Mouse (Mus musculus) neural tube, embryonic 11.5 days (tissue): ENCODE data around the gene Stxbp1. TPM values are rescaled to one million over a fixed set of nuclear protein-coding genes. Genes with fewer than 3 reads are reported as not detected.
A peak's percentile ranks its signal among the peaks of the same experiment; 100 is the strongest.

ENCODE experiments used
- ATAC-seq: fragments of 200-750 bp; cut with Nextera tagmentation; 2 replicates; pipeline ENCODE4 v1.8.0; 2017; ENCODE audit warnings: moderate number of reproducible peaks, mild to moderate bottlenecking, moderate TSS enrichment, moderate library complexity; ENCODE audit not compliant: insufficient read depth, low FRiP score, low TSS enrichment
- DNase-seq: peaks from one replicate; pipeline ENCODE4 v3.0.0-alpha.2; 2015; ENCODE audit warnings: low spot score
- H3K27ac ChIP-seq: fragments of 300-500 bp; sonication (generic); 2 replicates; pipeline ENCODE4 v1.5.1; 2014; ENCODE audit warnings: low read depth, mild to moderate bottlenecking, low read length
- H3K27me3 ChIP-seq: fragments of 300-500 bp; sonication (generic); 2 replicates; pipeline ENCODE4 v1.6.1; 2014; ENCODE audit warnings: mild to moderate bottlenecking, low read length, mixed read lengths; ENCODE audit not compliant: control insufficient read depth, insufficient read depth
- H3K36me3 ChIP-seq: fragments of 300-500 bp; sonication (generic); 2 replicates; pipeline ENCODE4 v1.6.1; 2014; ENCODE audit warnings: mild to moderate bottlenecking, low read length, moderate library complexity, mixed read lengths; ENCODE audit not compliant: control insufficient read depth, insufficient read depth
- H3K4me1 ChIP-seq: fragments of 300-500 bp; sonication (generic); 2 replicates; pipeline ENCODE4 v1.6.1; 2014; ENCODE audit warnings: low read length, mixed read lengths; ENCODE audit not compliant: control insufficient read depth, insufficient read depth
- H3K4me2 ChIP-seq: fragments of 300-500 bp; sonication (generic); 2 replicates; pipeline ENCODE4 v1.6.1; 2014; ENCODE audit warnings: low read depth, mild to moderate bottlenecking, moderate library complexity
- H3K4me3 ChIP-seq: fragments of 300-500 bp; sonication (generic); 2 replicates; pipeline ENCODE4 v1.5.1; 2014; ENCODE audit warnings: low read depth, low read length
- H3K9ac ChIP-seq: fragments of 300-500 bp; sonication (generic); 2 replicates; pipeline ENCODE4 v1.6.1; 2014; ENCODE audit warnings: mild to moderate bottlenecking, low read length
- H3K9me3 ChIP-seq: fragments of 300-500 bp; sonication (generic); 2 replicates; pipeline ENCODE4 v1.6.1; 2016; ENCODE audit warnings: low read length; ENCODE audit not compliant: control insufficient read depth
- WGBS: fragments of 180-500 bp; shearing (Covaris S2); extraction: QIAGEN DNeasy Blood & Tissue Kit; methylation state at CpG from one replicate; pipeline ENCODE4 v1.1.7; 2014; 5-methylcytosine and 5-hydroxymethylcytosine counted together
- polyA plus RNA-seq: library from polyadenylated mRNA; unstranded; fragments of >200 nt; fragmentation: Nextera tagmentation; extraction: Ambion mirVana; gene quantifications from 2 replicates; pipeline ENCODE4 v1.2.1, GENCODE M21; 2014

The Stxbp1 gene
- polyA plus RNA-seq, 1 experiment from 2014 or later: 89.9 TPM

DNA sequence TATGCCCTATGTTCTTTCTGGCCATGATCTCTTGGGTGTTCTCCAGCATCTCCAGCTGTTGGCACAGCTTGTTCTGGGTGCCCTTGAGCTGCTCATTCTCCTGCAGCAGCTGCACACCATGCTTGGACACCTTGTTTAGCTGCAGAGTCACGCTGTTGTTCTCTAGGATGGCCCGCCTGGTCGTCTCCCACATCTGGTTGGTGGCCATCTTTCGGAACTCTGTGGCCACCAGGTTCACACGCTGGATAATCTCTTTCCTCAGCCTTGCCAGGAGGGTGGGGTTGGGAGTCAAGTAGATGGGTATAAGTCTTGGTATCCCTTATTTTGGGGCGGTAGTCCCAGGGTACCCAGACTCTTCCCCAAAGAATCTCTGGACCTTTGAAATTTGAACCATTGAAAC, 67.3 kb downstream of the Stxbp1 start:
- Histone ChIP-seq H3K27me3 (no peaks in the 10 kb centered on the region), H3K36me3 (no peaks in the 10 kb centered on the region), H3K4me2 (no peak overlapping the region), H3K9me3 (no peaks in the 10 kb centered on the region), H3K4me1 (peaks cover 4% of the 10 kb centered on the region; the same call in 1 of the 2 replicates), H3K4me3 (no peak overlapping the region), H3K27ac (no peak overlapping the region), H3K9ac (no peak overlapping the region)
- ATAC-seq: no peak
- 93% methylated on average over 6 of the region's 6 CpGs for WGBS
- DNase-seq: no peak

DNA sequence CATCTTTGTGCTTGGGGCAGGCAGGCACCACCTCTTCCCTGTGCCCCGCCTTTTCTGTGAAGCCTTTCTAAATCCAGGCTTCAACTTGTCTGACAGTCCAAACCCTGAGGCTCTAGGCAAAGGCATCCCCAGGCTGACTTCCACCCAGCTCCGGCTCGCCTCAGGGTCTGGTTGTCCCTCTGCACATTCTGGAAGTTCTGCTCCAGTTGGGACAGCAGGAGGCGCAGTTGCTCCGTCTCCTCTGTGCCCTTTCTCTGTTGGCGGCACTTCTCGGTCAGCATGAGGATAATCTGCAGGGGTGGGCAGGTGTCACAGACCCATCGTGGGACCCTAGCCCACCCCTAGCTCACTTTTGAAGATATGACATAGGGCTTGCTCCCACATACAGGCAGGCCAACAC, 67.9 kb downstream of the Stxbp1 start:
- DNase-seq (peak; percentile 63), ATAC-seq (no peak)
- Histone ChIP-seq H3K9me3 (no peaks in the 10 kb centered on the region), H3K27ac (no peak overlapping the region), H3K27me3 (no peaks in the 10 kb centered on the region), H3K4me2 (no peak overlapping the region), H3K4me1 (peaks cover 4% of the 10 kb centered on the region; the same call in 1 of the 2 replicates), H3K9ac (no peak overlapping the region), H3K4me3 (no peak overlapping the region), H3K36me3 (no peaks in the 10 kb centered on the region)
- WGBS: 21% methylated on average over 8 of the region's 8 CpGs

DNA sequence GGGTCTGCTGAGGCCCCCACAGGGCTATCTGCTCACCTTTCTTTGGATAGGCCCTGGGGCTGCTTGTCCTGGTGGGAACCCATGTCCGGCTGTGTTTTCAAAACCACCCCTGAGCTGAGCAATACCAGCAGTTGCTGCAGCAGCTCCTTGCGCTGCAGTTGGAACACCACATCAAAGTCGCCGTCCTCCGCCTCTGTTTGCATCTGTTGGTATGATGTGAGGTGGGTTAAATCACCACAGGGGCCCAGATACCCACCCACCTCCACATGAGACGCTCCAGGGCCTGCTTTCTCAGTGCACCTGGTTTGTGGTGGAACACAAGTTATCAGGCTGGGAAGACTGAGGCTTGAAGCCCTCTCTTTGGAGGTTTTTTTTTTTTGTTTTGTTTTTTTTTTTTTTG, 69.0 kb downstream of the Stxbp1 start:
- H3K9me3 ChIP-seq: no peaks in the 10 kb centered on the region
- DNase-seq (no peak), ATAC-seq (no peak)
- 89% methylated on average over 6 of the region's 6 CpGs for WGBS
- H3K4me3 ChIP-seq: no peak overlapping the region
- H3K9ac ChIP-seq: no peak overlapping the region
- H3K36me3 ChIP-seq: no peaks in the 10 kb centered on the region
- no peaks in the 10 kb centered on the region for H3K27me3 ChIP-seq
- peaks cover 4% of the 10 kb centered on the region; the same call in 1 of the 2 replicates for H3K4me1 ChIP-seq
- H3K4me2 ChIP-seq: no peak overlapping the region
- no peak overlapping the region for H3K27ac ChIP-seq

DNA sequence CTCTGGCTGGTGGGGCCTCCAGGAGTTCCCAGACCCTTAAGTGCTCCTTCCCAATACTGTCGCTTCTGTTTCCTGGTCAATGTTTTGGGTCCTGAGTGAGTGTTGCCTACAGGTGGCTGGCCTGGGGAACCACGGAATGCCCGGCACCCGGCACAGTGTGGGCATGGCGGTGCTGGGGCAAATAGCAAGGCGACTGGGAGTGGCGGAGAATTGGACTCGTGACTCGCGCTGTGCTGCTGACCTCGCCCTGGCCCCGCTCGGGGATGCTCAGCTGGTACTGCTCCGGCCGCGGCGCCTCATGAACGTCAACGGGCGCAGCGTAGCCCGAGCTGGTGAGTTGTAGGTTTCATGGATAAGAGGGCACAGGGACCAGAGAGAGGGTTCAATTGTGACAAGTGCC, 70.9 kb downstream of the Stxbp1 start:
- WGBS: 19% methylated on average over 22 of the region's 22 CpGs
- Histone ChIP-seq H3K4me2 (peak overlapping the region; percentile 79), H3K36me3 (no peaks in the 10 kb centered on the region), H3K9me3 (no peaks in the 10 kb centered on the region), H3K4me3 (peak overlapping the region; percentile 53), H3K27me3 (no peaks in the 10 kb centered on the region), H3K4me1 (peaks cover 4% of the 10 kb centered on the region; the same call in 1 of the 2 replicates), H3K9ac (peak overlapping the region; percentile 47; the same call in 1 of the 2 replicates), H3K27ac (no peak overlapping the region)
- ATAC-seq (no peak), DNase-seq (no peak)

DNA sequence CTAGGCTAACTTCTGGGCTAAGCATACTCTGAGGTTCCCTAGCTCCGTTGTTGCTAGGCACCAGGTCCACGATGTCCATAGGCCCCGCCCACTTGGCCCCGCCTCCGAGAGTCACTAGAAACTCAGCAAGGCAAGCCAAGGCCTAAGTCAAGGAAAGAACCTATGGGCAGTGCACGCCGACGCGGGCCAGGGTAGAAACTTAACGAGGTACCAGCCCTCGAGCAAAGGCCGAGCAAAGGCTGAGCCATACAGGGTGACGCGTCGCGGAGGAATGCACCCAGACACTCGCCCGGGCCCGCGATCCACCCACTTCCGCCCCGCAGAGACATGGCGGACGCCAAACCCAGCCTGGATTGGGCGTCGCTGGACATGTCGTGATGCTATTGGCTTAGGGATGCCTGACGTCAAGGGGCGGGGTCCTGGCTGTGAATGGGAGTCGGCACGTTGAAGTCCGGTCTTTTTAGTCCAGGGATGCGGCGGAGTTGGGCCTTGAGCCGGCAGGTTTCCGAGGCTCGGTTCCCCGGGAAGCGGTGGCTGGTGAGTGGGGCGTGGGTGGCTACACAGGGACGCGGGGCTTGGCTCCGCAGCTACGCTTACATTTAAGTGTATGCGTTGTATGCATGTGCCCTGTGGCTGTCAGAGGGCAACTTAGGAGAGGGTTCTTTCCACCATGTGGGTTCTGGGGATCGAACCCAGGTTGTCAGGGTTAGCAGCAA, 71.5 kb downstream of the Stxbp1 start, which contains the start of the genes Ttc16 and Ptrh1:
Gene Ttc16, minus strand, starts transcription at position 275 of the 716 bp plus-strand sequence.
Gene Ptrh1, plus strand, starts transcription at position 428 of the 716 bp plus-strand sequence.
- Histone ChIP-seq H3K4me3 (peak within 1 kb of the TSS; percentile 53), H3K27me3 (no peaks in the 10 kb centered on the region), H3K36me3 (no peaks in the 10 kb centered on the region), H3K4me2 (peak within 1 kb of the TSS; percentile 79), H3K4me1 (peaks cover 4% of the 10 kb centered on the region; the same call in 1 of the 2 replicates), H3K9me3 (no peaks in the 10 kb centered on the region), H3K9ac (peak within 1 kb of the TSS; percentile 47), H3K27ac (no peak within 1 kb of the TSS)
- WGBS: under 1% methylated on average over 46 of the region's 46 CpGs
- ATAC-seq (peak; percentile 97), DNase-seq (peak; percentile 97)

DNA sequence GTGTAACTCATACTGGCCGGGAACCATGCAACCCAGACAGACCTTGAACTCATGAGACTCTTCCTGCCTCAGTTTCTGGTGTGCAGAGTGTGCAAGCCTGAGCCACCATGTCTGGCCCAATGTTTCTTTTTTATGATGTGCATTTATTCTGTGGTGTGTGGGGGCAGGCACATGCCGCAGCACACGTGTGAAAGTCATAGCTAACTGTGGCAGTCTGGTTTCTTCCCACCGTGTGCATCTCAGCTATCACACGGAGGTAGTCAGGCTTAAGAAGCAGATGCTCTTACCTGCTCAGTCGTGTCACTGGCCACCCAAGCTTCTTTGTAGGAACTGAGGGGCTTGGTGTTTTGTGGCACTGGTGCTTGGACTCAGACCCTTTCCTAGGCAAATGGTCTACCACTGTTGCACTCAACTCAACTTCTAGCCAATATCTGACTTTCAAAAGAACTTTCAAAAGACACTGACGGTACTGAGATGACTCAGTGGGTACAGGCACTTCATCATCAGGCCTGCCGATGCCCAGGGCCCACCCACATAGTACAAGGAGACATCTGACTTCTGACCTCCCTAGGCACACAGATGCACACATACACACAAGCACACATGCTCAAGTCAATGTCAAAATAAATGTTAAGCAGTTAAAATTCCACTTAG, 74.3 kb downstream of the Stxbp1 start:
- H3K9ac ChIP-seq: no peak overlapping the region
- H3K27me3 ChIP-seq: no peaks in the 10 kb centered on the region
- peaks cover 4% of the 10 kb centered on the region; the same call in 1 of the 2 replicates for H3K4me1 ChIP-seq
- H3K9me3 ChIP-seq: no peaks in the 10 kb centered on the region
- H3K27ac ChIP-seq: no peak overlapping the region
- H3K4me3 ChIP-seq: no peak overlapping the region
- DNase-seq (no peak), ATAC-seq (no peak)
- H3K36me3 ChIP-seq: no peaks in the 10 kb centered on the region
- WGBS: 85% methylated on average over 8 of the region's 8 CpGs
- no peak overlapping the region for H3K4me2 ChIP-seq

DNA sequence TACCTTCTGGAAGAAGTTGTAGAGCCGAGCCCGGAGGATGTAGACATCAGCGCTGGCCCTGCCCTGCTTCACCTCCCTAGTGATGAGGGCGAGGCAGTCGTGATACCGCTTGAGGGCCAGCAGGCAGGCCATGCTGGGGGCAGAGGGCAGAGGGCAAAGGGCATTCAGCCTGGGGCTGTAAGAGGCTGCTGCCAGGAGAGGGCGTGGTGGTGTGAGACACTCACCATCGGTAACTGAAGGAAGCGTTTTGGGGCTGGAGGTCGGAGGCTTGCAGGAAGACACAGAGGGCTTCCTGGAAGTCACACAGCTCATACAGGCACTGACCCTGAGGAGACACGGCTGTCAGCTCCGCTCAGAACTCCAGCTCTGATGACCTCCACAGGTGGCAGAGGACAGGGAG, 75.2 kb downstream of the Stxbp1 start:
- Histone ChIP-seq H3K27ac (no peak overlapping the region), H3K4me1 (peaks cover 4% of the 10 kb centered on the region; the same call in 1 of the 2 replicates), H3K4me3 (no peak overlapping the region), H3K9me3 (no peaks in the 10 kb centered on the region), H3K4me2 (no peak overlapping the region), H3K9ac (no peak overlapping the region; the same call in 1 of the 2 replicates), H3K36me3 (no peaks in the 10 kb centered on the region), H3K27me3 (no peaks in the 10 kb centered on the region)
- WGBS: 28% methylated on average over 12 of the region's 12 CpGs
- DNase-seq: no peak
- ATAC-seq: no peak

DNA sequence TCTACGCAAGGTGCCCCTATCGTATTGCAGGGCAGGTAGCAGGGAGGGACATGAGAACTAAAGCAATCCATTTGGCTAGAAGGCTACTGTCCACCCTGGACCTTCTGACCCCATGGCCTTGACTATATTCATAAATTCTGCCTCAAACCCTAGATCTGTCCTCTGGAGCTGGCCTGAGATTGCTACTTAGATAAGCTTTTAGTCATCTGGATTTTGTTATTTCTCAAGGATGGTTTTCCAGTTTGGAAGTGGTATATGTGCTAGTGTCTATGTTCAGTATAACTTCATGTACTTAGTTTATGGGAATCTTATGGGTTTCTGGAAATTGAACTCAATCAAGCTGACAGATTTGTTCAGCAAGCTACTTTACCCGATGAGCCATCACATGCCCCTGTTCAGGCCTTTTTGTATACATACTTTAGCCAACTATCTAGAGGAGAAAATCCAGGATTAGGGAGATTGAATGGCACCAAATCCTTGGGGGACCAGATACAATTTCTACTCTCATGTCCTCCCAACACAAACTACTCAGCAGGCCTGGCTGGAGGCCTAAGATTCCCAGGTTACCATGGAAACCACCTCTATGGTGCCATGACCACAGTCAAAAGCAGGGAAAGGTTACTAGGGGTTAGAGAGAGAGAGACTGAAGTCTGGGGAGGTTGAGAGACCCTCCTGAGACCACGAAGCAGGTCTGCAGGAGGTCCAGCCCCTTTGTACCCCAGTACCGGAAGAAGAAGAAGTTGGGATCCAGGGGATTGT, 77.5 kb downstream of the Stxbp1 start:
- H3K4me1 ChIP-seq: no peaks in the 10 kb centered on the region; the same call in 1 of the 2 replicates
- no peak overlapping the region for H3K9ac ChIP-seq
- no peak overlapping the region for H3K27ac ChIP-seq
- no peaks in the 10 kb centered on the region for H3K9me3 ChIP-seq
- no peak overlapping the region for H3K4me2 ChIP-seq
- DNase-seq (no peak), ATAC-seq (no peak)
- H3K27me3 ChIP-seq: no peaks in the 10 kb centered on the region
- WGBS: 75% methylated on average over 5 of the region's 5 CpGs
- no peak overlapping the region for H3K4me3 ChIP-seq
- no peaks in the 10 kb centered on the region for H3K36me3 ChIP-seq
